Mouse (Mus musculus) kidney, embryonic 15.5 days (tissue): ENCODE data around the gene Naip5. TPM values are rescaled to one million over a fixed set of nuclear protein-coding genes. Genes with fewer than 3 reads are reported as not detected.
"Not testable (repeated sequence)": the region's sequence is repeated elsewhere in the genome, so short reads cannot be mapped to it uniquely, and the experiment has no call there.

Experiments
- ATAC-seq: fragments of 200-750 bp; cut with Nextera tagmentation; replicated peaks from 2 replicates; pipeline ENCODE4 v1.8.0; 2017; ENCODE audit warnings: moderate TSS enrichment; ENCODE audit not compliant: low FRiP score
- H3K27ac ChIP-seq: fragments of 300-500 bp; sonication (generic); 2 replicates; pipeline ENCODE4 v1.5.1; 2015; ENCODE audit warnings: mild to moderate bottlenecking, inconsistent platforms
- H3K27me3 ChIP-seq: fragments of 300-500 bp; sonication (generic); 2 replicates; pipeline ENCODE4 v1.6.1; 2015; ENCODE audit warnings: inconsistent platforms
- H3K36me3 ChIP-seq: fragments of 300-500 bp; sonication (generic); 2 replicates; pipeline ENCODE4 v1.6.1; 2015; ENCODE audit warnings: inconsistent platforms
- H3K4me1 ChIP-seq: fragments of 300-500 bp; sonication (generic); 2 replicates; pipeline ENCODE4 v1.6.1; 2015; ENCODE audit warnings: inconsistent platforms
- H3K4me2 ChIP-seq: fragments of 300-500 bp; sonication (generic); 2 replicates; pipeline ENCODE4 v1.6.1; 2015; ENCODE audit warnings: moderate library complexity, mild to moderate bottlenecking, inconsistent platforms
- H3K4me3 ChIP-seq: fragments of 300-500 bp; sonication (generic); replicated peaks from 2 replicates; pipeline ENCODE4 v1.5.1; 2015; ENCODE audit warnings: mild to moderate bottlenecking, inconsistent platforms
- H3K9ac ChIP-seq: fragments of 300-500 bp; sonication (generic); 2 replicates; pipeline ENCODE4 v1.6.1; 2015; ENCODE audit warnings: mild to moderate bottlenecking, inconsistent platforms
- H3K9me3 ChIP-seq: fragments of 300-500 bp; sonication (generic); replicated peaks from 2 replicates; pipeline ENCODE4 v1.6.1; 2016; ENCODE audit warnings: inconsistent platforms
- WGBS: fragments of 180-500 bp; shearing (Covaris S2); methylation state at CpG from one replicate; pipeline ENCODE4 v1.1.7; 2015; ENCODE audit warnings: mixed read lengths; 5-methylcytosine and 5-hydroxymethylcytosine counted together
- polyA plus RNA-seq: library from polyadenylated mRNA; unstranded; fragments of >200 nt; fragmentation: Nextera tagmentation; extraction: Ambion mirVana; gene quantifications from 2 replicates; pipeline ENCODE4 v1.2.1, GENCODE M21; 2015

Gene Naip5
- 0.59 and 0.69 TPM in 2 replicates for polyA plus RNA-seq

- H3K4me2 ChIP-seq, ATAC-seq, H3K9ac ChIP-seq, H3K4me3 ChIP-seq, H3K27me3 ChIP-seq, H3K9me3 ChIP-seq, H3K4me1 ChIP-seq, H3K27ac ChIP-seq, H3K36me3 ChIP-seq: not testable (repeated sequence)
- 82% methylated on average over 4 of the region's 4 CpGs for WGBS
Observed at GRCm38 (mm10) chr13:100246223-100246622, at the start of gene Naip5. Gene Naip5, minus strand, starts transcription at chr13:100246323.

GRCm38 (mm10) chr13:100284611-100285010 lies 38.5 kb upstream of the Naip5 start:
- 85% methylated on average over 1 of the region's 1 CpGs for WGBS
- H3K9me3 ChIP-seq = no peaks in the 10 kb centered on the region

GRCm38 (mm10) chr13:100271474-100272132 lies 25.5 kb upstream of the Naip5 start:
- H3K27ac ChIP-seq, H3K9me3 ChIP-seq, H3K9ac ChIP-seq, H3K27me3 ChIP-seq, H3K4me2 ChIP-seq, ATAC-seq, H3K4me3 ChIP-seq, H3K36me3 ChIP-seq, H3K4me1 ChIP-seq: not testable (repeated sequence)
- WGBS = no CpG with 5 or more reads among the region's 1 CpGs

More at GRCm38 (mm10) chr13:100284611-100285010, 38.5 kb upstream of the Naip5 start:
- Histone ChIP-seq H3K9ac (no peak overlapping the region), H3K27me3 (no peaks in the 10 kb centered on the region), H3K4me3 (no peak overlapping the region), H3K36me3 (no peaks in the 10 kb centered on the region), H3K4me2 (no peak overlapping the region), H3K27ac (no peak overlapping the region), H3K4me1 (no peaks in the 10 kb centered on the region)
- no peak for ATAC-seq

GRCm38 (mm10) chr13:100256996-100257395 lies 10.9 kb upstream of the Naip5 start:
- 46% methylated on average over 2 of the region's 2 CpGs for WGBS
- not testable (repeated sequence) for H3K27ac ChIP-seq, H3K9me3 ChIP-seq, ATAC-seq, H3K9ac ChIP-seq, H3K4me1 ChIP-seq, H3K27me3 ChIP-seq, H3K4me2 ChIP-seq, H3K36me3 ChIP-seq, H3K4me3 ChIP-seq

GRCm38 (mm10) chr13:100255925-100256324 lies 9.8 kb upstream of the Naip5 start:
- H3K4me1 ChIP-seq, ATAC-seq, H3K27ac ChIP-seq, H3K4me3 ChIP-seq, H3K9ac ChIP-seq, H3K4me2 ChIP-seq, H3K27me3 ChIP-seq, H3K9me3 ChIP-seq, H3K36me3 ChIP-seq: not testable (repeated sequence)
- WGBS = 77% methylated on average over 6 of the region's 6 CpGs

- H3K36me3 ChIP-seq, H3K9ac ChIP-seq, H3K4me3 ChIP-seq, H3K9me3 ChIP-seq, H3K4me2 ChIP-seq, H3K27me3 ChIP-seq, H3K27ac ChIP-seq, H3K4me1 ChIP-seq, ATAC-seq: not testable (repeated sequence)
- 69% methylated on average over 2 of the region's 2 CpGs for WGBS
Observed at GRCm38 (mm10) chr13:100251897-100252296, 5.8 kb upstream of the Naip5 start.

- H3K27ac ChIP-seq, H3K4me2 ChIP-seq, H3K27me3 ChIP-seq, H3K9ac ChIP-seq, H3K36me3 ChIP-seq, H3K4me3 ChIP-seq, H3K9me3 ChIP-seq, ATAC-seq, H3K4me1 ChIP-seq: not testable (repeated sequence)
- 79% methylated on average over 5 of the region's 5 CpGs for WGBS
Observed at GRCm38 (mm10) chr13:100246896-100247519, 885 bp upstream of the Naip5 start.

GRCm38 (mm10) chr13:100243702-100244101 lies 2.4 kb downstream of the Naip5 start:
- H3K4me3 ChIP-seq = no peak overlapping the region
- no peak overlapping the region for H3K27ac ChIP-seq
- no peaks in the 10 kb centered on the region for H3K36me3 ChIP-seq
- no peaks in the 10 kb centered on the region for H3K4me1 ChIP-seq
- no peak for ATAC-seq
- H3K4me2 ChIP-seq = no peak overlapping the region
- H3K9ac ChIP-seq = no peak overlapping the region
- no peaks in the 10 kb centered on the region for H3K27me3 ChIP-seq
- H3K9me3 ChIP-seq = no peaks in the 10 kb centered on the region

GRCm38 (mm10) chr13:100213683-100214082 lies 32.4 kb downstream of the Naip5 start:
- ATAC-seq, H3K4me1 ChIP-seq, H3K27me3 ChIP-seq, H3K27ac ChIP-seq, H3K36me3 ChIP-seq, H3K4me3 ChIP-seq, H3K9me3 ChIP-seq, H3K4me2 ChIP-seq, H3K9ac ChIP-seq: not testable (repeated sequence)
- WGBS = 63% methylated on average over 1 of the region's 1 CpGs

- WGBS = 26% methylated on average over 8 of the region's 8 CpGs
- no peaks in the 10 kb centered on the region for H3K9me3 ChIP-seq
- H3K27me3 ChIP-seq = no peaks in the 10 kb centered on the region
- H3K4me3 ChIP-seq = no peak overlapping the region
- H3K4me2 ChIP-seq = no peak overlapping the region
- no peaks in the 10 kb centered on the region for H3K4me1 ChIP-seq
- H3K27ac ChIP-seq = no peak overlapping the region
- no peak overlapping the region for H3K9ac ChIP-seq
- ATAC-seq = 0 out of 2 replicates have a peak, but pooled peaks have one; percentile 54
- no peaks in the 10 kb centered on the region for H3K36me3 ChIP-seq
Observed at GRCm38 (mm10) chr13:100210540-100210939, 35.6 kb downstream of the Naip5 start.

- Histone ChIP-seq H3K4me2 (no peak overlapping the region), H3K27ac (no peak overlapping the region), H3K27me3 (no peaks in the 10 kb centered on the region), H3K36me3 (no peaks in the 10 kb centered on the region), H3K9ac (no peak overlapping the region), H3K4me3 (no peak overlapping the region), H3K9me3 (no peaks in the 10 kb centered on the region), H3K4me1 (no peaks in the 10 kb centered on the region)
- ATAC-seq = no peak
- WGBS = 93% methylated on average over 1 of the region's 1 CpGs
Observed at GRCm38 (mm10) chr13:100203319-100203718, 42.8 kb downstream of the Naip5 start.

- 65% methylated on average over 3 of the region's 3 CpGs for WGBS
- not testable (repeated sequence) for ATAC-seq, H3K9ac ChIP-seq, H3K27me3 ChIP-seq, H3K4me1 ChIP-seq, H3K27ac ChIP-seq, H3K36me3 ChIP-seq, H3K4me3 ChIP-seq, H3K9me3 ChIP-seq, H3K4me2 ChIP-seq
Observed at GRCm38 (mm10) chr13:100201659-100202333, 44.3 kb downstream of the Naip5 start, which contains the start of gene Naip2. Gene Naip2, minus strand, starts transcription at chr13:100202092.
